Mouse (Mus musculus) ES-Bruce4 (cell line): ENCODE results near the gene Vps37d. TPM values are rescaled to one million over a fixed set of nuclear protein-coding genes. Genes with fewer than 3 reads are reported as not detected.
A peak's percentile ranks its signal among the peaks of the same experiment; 100 is the strongest.

ENCODE experiments used
- H3K27ac ChIP-seq: 2 replicates; pipeline ENCODE4 v1.5.1; 2012; ENCODE audit warnings: low read length, inconsistent platforms; ENCODE audit not compliant: insufficient read depth
- H3K27me3 ChIP-seq: 2 replicates; pipeline ENCODE4 v1.6.1; 2012; ENCODE audit warnings: mild to moderate bottlenecking, low read length, inconsistent platforms; ENCODE audit not compliant: control insufficient read depth, poor library complexity, insufficient read depth, severe bottlenecking
- H3K36me3 ChIP-seq: 2 replicates; pipeline ENCODE4 v1.6.1; 2012; ENCODE audit warnings: inconsistent platforms, mild to moderate bottlenecking, low read length, moderate library complexity; ENCODE audit not compliant: control insufficient read depth, poor library complexity, insufficient read depth, severe bottlenecking
- H3K4me1 ChIP-seq: one replicate; pipeline ENCODE4 v1.8.1; 2011; ENCODE audit warnings: low read length; ENCODE audit not compliant: control insufficient read depth, insufficient read depth
- H3K4me3 ChIP-seq: 2 replicates; pipeline ENCODE4 v1.5.1; 2011; ENCODE audit warnings: low read depth, mild to moderate bottlenecking, low read length
- H3K9ac ChIP-seq: 2 replicates; pipeline ENCODE4 v1.6.1; 2012; ENCODE audit warnings: low read depth, mild to moderate bottlenecking, inconsistent platforms; ENCODE audit not compliant: poor library complexity, severe bottlenecking
- H3K9me3 ChIP-seq: replicated peaks from 2 replicates; pipeline ENCODE4 v1.6.1; 2012; ENCODE audit warnings: mild to moderate bottlenecking, low read length, inconsistent platforms; ENCODE audit not compliant: control insufficient read depth, poor library complexity, insufficient read depth, severe bottlenecking
- CTCF ChIP-seq: IDR thresholded peaks from one replicate; pipeline ENCODE4 v1.8.1; 2011; ENCODE audit warnings: low read depth, low read length
- EP300 ChIP-seq: IDR thresholded peaks from 2 replicates; pipeline ENCODE4 v1.6.1; 2011; ENCODE audit warnings: low read depth, low read length; ENCODE audit not compliant: insufficient read depth
- POLR2A ChIP-seq: IDR thresholded peaks from one replicate; pipeline ENCODE4 v1.8.1; 2011; ENCODE audit warnings: low read length; ENCODE audit not compliant: insufficient read depth
- polyA plus RNA-seq: library from polyadenylated mRNA; stranded (reverse); fragments of >200 nt; gene quantifications from 2 replicates; pipeline ENCODE4 v1.2.4, GENCODE M21; 2011; ENCODE audit warnings: low read depth; ENCODE audit not compliant: missing spikeins, insufficient read depth, insufficient read length

Gene Vps37d
- polyA plus RNA-seq = 4.2 and 5.7 TPM in 2 replicates

DNA sequence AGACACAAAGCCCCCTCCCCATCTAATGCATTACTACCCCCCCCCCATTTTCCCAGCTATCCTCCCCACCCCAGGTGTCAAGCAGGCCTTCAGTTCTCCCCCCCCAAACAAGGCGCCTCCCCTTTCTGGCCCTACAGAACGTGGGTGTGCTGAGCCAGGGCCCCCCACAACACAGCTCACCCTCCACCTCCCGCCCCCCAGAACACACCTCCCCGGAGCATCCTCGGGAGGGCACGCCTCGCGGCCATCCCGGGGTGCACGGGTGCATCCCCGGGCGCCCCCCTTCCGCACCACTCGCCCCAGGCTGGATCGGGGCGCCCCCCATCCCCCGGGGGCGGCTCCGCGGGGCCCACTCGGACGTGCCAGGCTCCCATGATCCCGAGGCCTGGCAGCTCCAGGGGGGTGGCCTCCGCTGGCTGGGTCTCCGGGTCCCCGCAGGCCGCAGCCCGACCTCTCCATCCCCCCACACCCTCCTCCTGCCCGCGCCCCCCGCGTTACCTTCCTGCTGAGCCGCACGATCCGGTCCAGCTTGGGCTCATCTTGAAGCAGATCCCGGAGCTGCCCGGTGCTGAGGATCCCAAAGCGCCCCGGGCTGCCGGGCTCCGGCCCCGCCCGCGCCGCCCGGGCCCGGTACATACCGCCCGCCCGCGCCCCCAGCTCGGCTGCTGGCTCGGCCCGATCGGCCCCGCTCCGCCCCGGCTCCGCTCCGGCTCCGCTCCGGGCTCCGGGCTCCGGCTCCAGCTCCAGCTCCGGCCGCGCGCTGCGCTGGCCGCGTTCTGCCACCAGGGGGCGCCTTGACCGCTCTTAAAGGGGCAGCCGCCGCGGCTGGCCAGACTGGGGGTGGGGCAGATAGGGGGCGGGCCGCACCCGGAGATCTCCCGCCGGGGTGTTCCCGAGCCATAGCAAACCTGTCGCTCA, at the start of gene Vps37d:
Vps37d (minus strand) TSS at position 703 of the 918 bp plus-strand sequence.
- peak; percentile 58 for TF ChIP-seq CTCF
- no peak for TF ChIP-seq POLR2A
- Histone ChIP-seq H3K27ac (no peak within 1 kb of the TSS), H3K36me3 (no peaks in the 10 kb centered on the region), H3K9me3 (no peaks in the 10 kb centered on the region), H3K9ac (peak within 1 kb of the TSS; percentile 97), H3K4me3 (peak within 1 kb of the TSS; percentile 73), H3K27me3 (no peaks in the 10 kb centered on the region), H3K4me1 (peaks cover 7% of the 10 kb centered on the region)

DNA sequence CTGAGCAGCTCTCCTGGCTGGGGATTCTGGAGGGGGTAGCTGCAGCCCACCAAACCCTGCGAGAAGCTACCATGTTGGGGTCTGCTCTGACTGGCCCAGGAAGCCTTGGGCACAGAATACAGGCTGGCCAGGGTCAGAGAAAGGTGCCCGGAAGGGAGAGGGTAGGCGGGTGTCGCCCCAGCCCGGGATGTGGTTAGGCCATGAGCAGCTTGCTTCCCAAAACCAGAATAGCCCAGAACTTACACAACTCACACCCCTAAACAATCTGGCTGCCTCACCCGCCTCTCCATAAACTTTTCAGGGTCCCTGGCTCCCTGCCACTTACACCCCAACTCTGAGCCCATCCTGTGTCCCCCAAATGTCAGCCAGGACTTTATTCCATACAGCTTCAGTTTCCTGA, 49.6 kb upstream of the Vps37d start:
- Histone ChIP-seq H3K27ac (no peak overlapping the region), H3K27me3 (no peaks in the 10 kb centered on the region), H3K9ac (no peak overlapping the region), H3K4me3 (no peak overlapping the region), H3K9me3 (no peaks in the 10 kb centered on the region), H3K4me1 (no peaks in the 10 kb centered on the region), H3K36me3 (no peaks in the 10 kb centered on the region)
- TF ChIP-seq POLR2A = no peak
- TF ChIP-seq EP300 = no peak
- no peak for TF ChIP-seq CTCF

DNA sequence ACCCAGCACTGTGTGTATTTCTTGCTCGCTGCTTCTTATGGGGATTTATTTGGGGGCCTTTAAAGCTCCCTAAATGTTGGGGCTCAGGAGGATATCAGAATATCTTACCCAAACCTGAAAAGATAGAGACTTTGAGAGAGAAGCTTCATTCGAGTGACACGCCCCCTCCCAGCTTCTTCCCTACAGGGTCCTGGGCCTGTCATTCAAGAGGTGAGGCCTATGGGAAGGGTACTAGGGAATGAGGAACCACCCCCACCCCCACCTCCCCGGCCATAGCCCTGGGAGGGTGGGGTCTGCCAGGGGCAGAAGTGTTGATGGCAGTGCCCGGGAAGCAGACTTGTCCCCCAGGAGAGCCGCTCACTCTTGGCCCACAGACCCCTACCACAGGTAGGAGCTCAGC, 48.1 kb upstream of the Vps37d start:
- H3K27me3 ChIP-seq = no peaks in the 10 kb centered on the region
- H3K4me1 ChIP-seq = no peaks in the 10 kb centered on the region
- H3K36me3 ChIP-seq = no peaks in the 10 kb centered on the region
- no peak for TF ChIP-seq CTCF
- TF ChIP-seq POLR2A = no peak
- no peak overlapping the region for H3K27ac ChIP-seq
- no peak overlapping the region for H3K4me3 ChIP-seq
- H3K9me3 ChIP-seq = no peaks in the 10 kb centered on the region
- H3K9ac ChIP-seq = no peak overlapping the region

DNA sequence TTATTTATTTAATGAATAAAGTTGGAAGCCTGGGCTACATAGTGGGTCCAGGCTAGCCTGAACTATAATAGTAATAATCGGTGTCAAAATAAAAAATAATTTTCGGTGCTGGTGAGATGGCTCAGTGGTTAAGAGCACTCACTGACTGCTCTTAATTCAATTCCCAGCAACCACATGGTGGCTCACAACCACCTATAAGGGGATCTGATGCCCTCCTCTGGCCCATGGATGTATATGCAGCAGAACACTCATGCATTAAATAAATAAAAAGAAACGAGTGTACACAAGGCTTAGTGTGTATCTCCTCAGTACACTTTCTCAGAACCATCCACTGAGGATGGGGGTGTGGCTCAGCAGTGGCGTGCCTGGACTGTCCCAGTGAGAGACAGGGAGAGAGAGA, 42.7 kb upstream of the Vps37d start:
- H3K9me3 ChIP-seq = no peaks in the 10 kb centered on the region
- H3K9ac ChIP-seq = no peak overlapping the region
- no peak overlapping the region for H3K27ac ChIP-seq
- H3K4me3 ChIP-seq = no peak overlapping the region
- TF ChIP-seq POLR2A (no peak), EP300 (no peak), CTCF (no peak)
- no peaks in the 10 kb centered on the region for H3K36me3 ChIP-seq
- no peaks in the 10 kb centered on the region for H3K27me3 ChIP-seq
- H3K4me1 ChIP-seq = no peaks in the 10 kb centered on the region

DNA sequence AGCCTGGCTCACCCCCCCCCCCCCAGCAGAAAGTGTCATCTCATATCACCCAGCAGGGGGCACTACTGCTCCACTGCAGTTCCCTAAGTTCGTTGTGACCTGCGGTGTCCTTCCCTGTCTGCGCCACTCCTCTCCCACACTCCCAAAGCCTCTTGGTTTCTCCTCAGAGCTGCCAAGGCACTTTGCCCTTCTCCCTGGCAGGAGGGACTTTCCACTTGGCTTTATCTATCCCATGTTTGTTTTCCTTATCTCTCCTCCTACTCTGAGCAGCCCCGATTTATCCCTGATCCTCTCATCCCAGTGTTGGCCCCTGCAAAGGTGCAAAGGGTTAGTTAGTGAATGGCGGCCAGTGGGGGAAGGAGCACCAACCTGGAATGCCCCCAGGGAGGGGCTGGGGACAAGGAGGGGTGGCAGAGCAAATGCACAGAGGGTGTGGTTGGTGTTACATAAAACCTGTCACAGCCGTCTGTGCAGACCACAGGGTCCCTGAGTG, 40.6 kb upstream of the Vps37d start:
- H3K4me1 ChIP-seq = no peaks in the 10 kb centered on the region
- H3K9me3 ChIP-seq = no peaks in the 10 kb centered on the region
- H3K4me3 ChIP-seq = no peak overlapping the region
- H3K27me3 ChIP-seq = no peaks in the 10 kb centered on the region
- no peaks in the 10 kb centered on the region for H3K36me3 ChIP-seq
- no peak overlapping the region for H3K27ac ChIP-seq
- no peak overlapping the region for H3K9ac ChIP-seq
- TF ChIP-seq EP300 (no peak), CTCF (peak; percentile 81)

DNA sequence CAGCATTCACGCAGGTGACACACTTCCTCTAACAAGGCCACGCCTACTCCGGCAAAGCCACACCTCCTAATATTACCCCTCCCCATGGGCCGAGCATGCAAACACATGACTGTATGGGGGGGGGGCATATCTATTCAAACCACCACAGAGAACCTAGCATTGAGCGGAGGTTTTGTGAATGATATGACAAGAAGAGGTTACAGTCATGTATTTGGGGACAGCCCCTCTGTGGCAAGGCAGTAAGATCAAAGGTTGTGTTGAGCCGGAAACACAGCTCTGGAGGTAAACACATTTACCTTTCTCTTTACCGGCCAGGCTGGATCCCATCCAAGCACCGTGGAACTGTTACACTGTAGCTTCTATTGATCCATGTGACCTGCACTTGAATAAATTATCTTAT, 37.2 kb upstream of the Vps37d start:
- no peaks in the 10 kb centered on the region for H3K36me3 ChIP-seq
- no peak overlapping the region for H3K27ac ChIP-seq
- no peak overlapping the region for H3K9ac ChIP-seq
- no peaks in the 10 kb centered on the region for H3K27me3 ChIP-seq
- no peaks in the 10 kb centered on the region for H3K4me1 ChIP-seq
- no peak overlapping the region for H3K4me3 ChIP-seq
- no peaks in the 10 kb centered on the region for H3K9me3 ChIP-seq
- TF ChIP-seq CTCF (no peak), EP300 (no peak), POLR2A (no peak)
